Mouse (Mus musculus) midbrain, embryonic 14.5 days (tissue): ENCODE results near the gene Rnf38. TPM values are rescaled to one million over a fixed set of nuclear protein-coding genes. Genes with fewer than 3 reads are reported as not detected.

Experiments used
- ATAC-seq: fragments of 200-750 bp; cut with Nextera tagmentation; 2 replicates; pipeline ENCODE4 v1.8.0; 2017; ENCODE audit warnings: moderate number of reproducible peaks, moderate library complexity; ENCODE audit not compliant: low FRiP score, low TSS enrichment
- DNase-seq: peaks from one replicate; pipeline ENCODE4 v3.0.0-alpha.2; 2015
- H3K27ac ChIP-seq: fragments of 300-500 bp; sonication (generic); replicated peaks from 2 replicates; pipeline ENCODE4 v1.5.1; 2014; ENCODE audit warnings: mild to moderate bottlenecking, low read depth, low read length, moderate library complexity
- H3K27me3 ChIP-seq: fragments of 300-500 bp; sonication (generic); 2 replicates; pipeline ENCODE4 v1.6.1; 2014; ENCODE audit warnings: low read length, control low read depth, mixed read lengths; ENCODE audit not compliant: control insufficient read depth, insufficient read depth
- H3K36me3 ChIP-seq: fragments of 300-500 bp; sonication (generic); 2 replicates; pipeline ENCODE4 v1.6.1; 2014; ENCODE audit warnings: low read length, control low read depth; ENCODE audit not compliant: control insufficient read depth, insufficient read depth
- H3K4me1 ChIP-seq: fragments of 300-500 bp; sonication (generic); 2 replicates; pipeline ENCODE4 v1.6.1; 2014; ENCODE audit warnings: mild to moderate bottlenecking, antibody characterized with exemption, low read length, control low read depth; ENCODE audit not compliant: control insufficient read depth, insufficient read depth
- H3K4me2 ChIP-seq: fragments of 300-500 bp; sonication (generic); 2 replicates; pipeline ENCODE4 v1.6.1; 2014; ENCODE audit warnings: mild to moderate bottlenecking, low read length, moderate library complexity
- H3K4me3 ChIP-seq: fragments of 300-500 bp; sonication (generic); replicated peaks from 2 replicates; pipeline ENCODE4 v1.5.1; 2014; ENCODE audit warnings: low read depth, low read length
- H3K9ac ChIP-seq: fragments of 300-500 bp; sonication (generic); replicated peaks from 2 replicates; pipeline ENCODE4 v1.6.1; 2014; ENCODE audit warnings: mild to moderate bottlenecking, low read length, moderate library complexity
- H3K9me3 ChIP-seq: fragments of 300-500 bp; sonication (generic); 2 replicates; pipeline ENCODE4 v1.6.1; 2016; ENCODE audit warnings: low read length, control low read depth, mixed read lengths; ENCODE audit not compliant: control insufficient read depth
- WGBS: fragments of 180-500 bp; shearing (Covaris S2); extraction: QIAGEN DNeasy Blood & Tissue Kit; methylation state at CpG from one replicate; pipeline ENCODE4 v1.1.7; 2014; 5-methylcytosine and 5-hydroxymethylcytosine counted together
- polyA plus RNA-seq: library from polyadenylated mRNA; unstranded; fragments of >200 nt; fragmentation: Nextera tagmentation; extraction: Ambion mirVana; gene quantifications from 2 replicates; pipeline ENCODE4 v1.2.1, GENCODE M21; 2014

Gene Rnf38
- polyA plus RNA-seq, 1 experiment from 2014 or later: 60.8 TPM

GRCm38 (mm10) chr4:44234004-44234866, 646 bp upstream of the Rnf38 start:
- Histone ChIP-seq H3K27ac (peak overlapping the region; percentile 90), H3K9me3 (no peaks in the 10 kb centered on the region), H3K4me2 (peak overlapping the region; percentile 87), H3K9ac (peak overlapping the region; percentile 95), H3K27me3 (no peaks in the 10 kb centered on the region), H3K4me3 (peak overlapping the region; percentile 80), H3K36me3 (no peaks in the 10 kb centered on the region), H3K4me1 (peaks cover 19% of the 10 kb centered on the region)
- peak; percentile 95 for ATAC-seq
- WGBS: under 1% methylated on average over 58 of the region's 62 CpGs
- peak; percentile 93 for DNase-seq

- peak overlapping the region; percentile 80 for H3K4me3 ChIP-seq
- H3K4me2 ChIP-seq: peak overlapping the region; percentile 87
- no peaks in the 10 kb centered on the region for H3K9me3 ChIP-seq
- H3K27me3 ChIP-seq: no peaks in the 10 kb centered on the region
- no peaks in the 10 kb centered on the region for H3K36me3 ChIP-seq
- H3K9ac ChIP-seq: peak overlapping the region; percentile 95
- H3K4me1 ChIP-seq: peaks cover 25% of the 10 kb centered on the region
- 1% methylated on average over 58 of the region's 68 CpGs for WGBS
- peak overlapping the region; percentile 90 for H3K27ac ChIP-seq
- DNase-seq (peak; percentile 67), ATAC-seq (peak; percentile 67)
These were observed 547 bp downstream of the Rnf38 start for GRCm38 (mm10) chr4:44232771-44233712.

GRCm38 (mm10) chr4:44225128-44225527, 8.5 kb downstream of the Rnf38 start:
- Histone ChIP-seq H3K9ac (no peak overlapping the region), H3K4me2 (no peak overlapping the region), H3K9me3 (no peaks in the 10 kb centered on the region), H3K27me3 (no peaks in the 10 kb centered on the region), H3K36me3 (no peaks in the 10 kb centered on the region), H3K4me3 (no peak overlapping the region), H3K4me1 (peaks cover 21% of the 10 kb centered on the region), H3K27ac (no peak overlapping the region)
- ATAC-seq (no peak), DNase-seq (no peak)
- 94% methylated on average over 10 of the region's 10 CpGs for WGBS

GRCm38 (mm10) chr4:44224141-44224540, 9.4 kb downstream of the Rnf38 start:
- Histone ChIP-seq H3K9me3 (no peaks in the 10 kb centered on the region), H3K27ac (no peak overlapping the region)
- WGBS: 20% methylated on average over 9 of the region's 9 CpGs

GRCm38 (mm10) chr4:44223444-44223843, 10.1 kb downstream of the Rnf38 start:
- no peak for DNase-seq
- ATAC-seq: no peak
- H3K4me2 ChIP-seq: no peak overlapping the region
- peaks cover 16% of the 10 kb centered on the region for H3K4me1 ChIP-seq
- 71% methylated on average over 4 of the region's 4 CpGs for WGBS
- no peak overlapping the region for H3K9ac ChIP-seq
- no peaks in the 10 kb centered on the region for H3K36me3 ChIP-seq
- no peak overlapping the region for H3K27ac ChIP-seq
- no peaks in the 10 kb centered on the region for H3K27me3 ChIP-seq
- no peak overlapping the region for H3K4me3 ChIP-seq
- no peaks in the 10 kb centered on the region for H3K9me3 ChIP-seq

More at GRCm38 (mm10) chr4:44224141-44224540, 9.4 kb downstream of the Rnf38 start:
- H3K9ac ChIP-seq: no peak overlapping the region
- no peak for ATAC-seq
- no peaks in the 10 kb centered on the region for H3K36me3 ChIP-seq
- no peak overlapping the region for H3K4me2 ChIP-seq
- H3K27me3 ChIP-seq: no peaks in the 10 kb centered on the region
- peak; percentile 30 for DNase-seq
- H3K4me3 ChIP-seq: no peak overlapping the region
- H3K4me1 ChIP-seq: peaks cover 20% of the 10 kb centered on the region

GRCm38 (mm10) chr4:44216797-44217442, 16.7 kb downstream of the Rnf38 start:
- Histone ChIP-seq H3K4me2 (no peak overlapping the region), H3K36me3 (no peaks in the 10 kb centered on the region), H3K9me3 (no peaks in the 10 kb centered on the region), H3K27ac (no peak overlapping the region), H3K4me3 (no peak overlapping the region), H3K9ac (no peak overlapping the region), H3K4me1 (no peaks in the 10 kb centered on the region), H3K27me3 (no peaks in the 10 kb centered on the region)
- DNase-seq (no peak), ATAC-seq (no peak)
- 67% methylated on average over 10 of the region's 10 CpGs for WGBS

- no peaks in the 10 kb centered on the region for H3K27me3 ChIP-seq
- WGBS: 87% methylated on average over 1 of the region's 1 CpGs
- no peak overlapping the region for H3K27ac ChIP-seq
- H3K4me2 ChIP-seq: no peak overlapping the region
- H3K9ac ChIP-seq: no peak overlapping the region
- no peaks in the 10 kb centered on the region for H3K4me1 ChIP-seq
- DNase-seq (peak; percentile 80), ATAC-seq (no peak)
- H3K4me3 ChIP-seq: no peak overlapping the region
- no peaks in the 10 kb centered on the region for H3K36me3 ChIP-seq
- no peaks in the 10 kb centered on the region for H3K9me3 ChIP-seq
These were observed 33.6 kb downstream of the Rnf38 start for GRCm38 (mm10) chr4:44199968-44200367.

GRCm38 (mm10) chr4:44187431-44187830, 46.2 kb downstream of the Rnf38 start:
- Histone ChIP-seq H3K4me2 (no peak overlapping the region), H3K36me3 (no peaks in the 10 kb centered on the region), H3K9ac (no peak overlapping the region), H3K4me3 (no peak overlapping the region), H3K4me1 (peaks cover 6% of the 10 kb centered on the region; the same call in 1 of the 2 replicates), H3K9me3 (no peaks in the 10 kb centered on the region), H3K27ac (no peak overlapping the region), H3K27me3 (no peaks in the 10 kb centered on the region)
- DNase-seq (peak; percentile 35), ATAC-seq (no peak)
- 20% methylated on average over 10 of the region's 10 CpGs for WGBS
